Mouse (Mus musculus): Measurements from ENCODE around the gene Jpt1.
A peak's percentile ranks its signal among the peaks of the same experiment; 100 is the strongest.
"Not testable (repeated sequence)": the region's sequence is repeated elsewhere in the genome, so short reads cannot be mapped to it uniquely, and the experiment has no call there.

Gene Jpt1

DNA sequence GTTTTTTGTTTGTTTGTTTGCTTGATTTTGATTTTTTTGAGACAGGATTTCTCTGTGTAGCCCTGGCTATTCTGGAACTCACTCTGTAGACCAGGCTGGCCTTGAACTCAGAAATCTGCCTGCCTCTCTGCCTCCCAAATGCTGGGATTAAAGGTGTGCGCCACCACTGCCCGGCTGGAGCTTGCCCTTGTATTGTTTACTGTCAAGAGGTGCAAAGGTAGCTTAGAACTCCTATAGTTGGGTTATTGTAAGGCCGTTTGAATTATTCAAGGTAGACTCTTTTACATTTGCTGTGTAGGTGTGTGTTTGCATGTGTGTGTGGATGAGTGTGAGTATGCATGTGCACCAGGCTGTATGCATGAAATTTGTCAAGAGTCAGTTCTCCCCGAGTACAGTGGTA lies 37.6 kb downstream of the Jpt1 start:
- not testable (repeated sequence) for ATAC-seq (ENCODE audit: insufficient number of reproducible peaks, low FRiP score, low TSS enrichment)

DNA sequence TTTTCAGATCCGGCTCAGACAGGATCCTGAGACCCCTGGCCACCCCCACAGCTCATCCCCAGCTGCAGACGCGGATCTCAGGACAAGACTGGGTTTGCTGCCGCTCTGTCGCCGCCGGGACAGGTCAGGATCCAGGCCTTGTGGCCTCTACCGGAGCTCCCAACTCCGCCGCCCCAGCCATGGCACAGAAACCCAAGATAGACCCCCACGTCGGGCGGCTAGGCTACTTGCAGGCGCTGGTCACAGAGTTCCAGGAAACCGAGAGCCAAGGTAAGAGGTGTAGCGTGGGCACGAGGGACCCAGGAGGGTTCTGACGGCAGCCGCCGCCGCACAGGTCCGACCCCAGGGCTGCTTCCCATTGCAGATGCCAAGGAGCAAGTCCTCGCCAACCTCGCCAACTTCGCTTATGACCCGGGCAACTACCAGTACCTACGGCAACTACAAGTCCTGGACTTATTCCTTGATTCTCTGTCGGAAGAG lies 38.4 kb downstream of the Jpt1 start:
- 0 out of 2 replicates have a peak, but pooled peaks have one; percentile 23 for ATAC-seq (ENCODE audit: insufficient number of reproducible peaks, low FRiP score, low TSS enrichment)

DNA sequence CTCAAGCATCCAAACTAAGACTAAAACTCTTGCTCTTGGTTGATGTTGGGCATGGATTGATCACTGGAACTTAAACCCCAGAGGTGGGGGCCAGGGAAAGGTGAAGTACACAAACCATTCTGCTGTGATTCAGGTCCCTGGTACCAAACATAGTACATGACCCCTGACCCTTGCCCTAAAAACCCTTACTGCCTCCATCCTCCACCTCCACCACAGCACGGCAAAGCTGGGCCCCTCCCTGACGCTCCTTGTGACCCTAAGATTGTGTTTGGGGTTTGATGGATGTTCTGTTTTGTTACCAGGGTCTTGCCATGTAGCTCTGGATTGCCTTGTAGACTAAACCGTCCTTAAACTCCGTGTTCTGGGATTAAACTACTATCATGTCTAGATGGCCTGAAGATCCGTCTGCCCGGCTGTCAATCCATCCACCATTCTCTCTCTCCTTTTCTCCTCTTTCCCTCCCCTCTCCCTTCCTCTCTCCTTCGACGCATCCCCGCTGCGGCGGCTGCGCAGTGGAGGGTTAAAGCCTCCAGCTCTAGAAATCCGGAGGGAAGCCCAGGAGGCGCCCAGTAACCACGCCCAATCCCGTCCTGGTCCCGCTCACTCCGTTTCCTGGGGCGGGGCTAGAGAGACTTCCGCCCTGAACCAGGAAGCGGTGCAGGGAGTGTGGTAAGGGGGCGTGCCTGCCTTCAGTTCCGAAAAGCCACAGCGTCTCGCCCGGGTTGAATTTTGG lies 39.0 kb downstream of the Jpt1 start, which contains the start of gene Armc7:
Gene Armc7 (plus strand): TSS at position 643 of the 733 bp plus-strand sequence.
- ATAC-seq (ENCODE audit: insufficient number of reproducible peaks, low FRiP score, low TSS enrichment): peak; percentile 89

GRCm38 (mm10) chr11:115473626-115474275 lies 40.4 kb downstream of the Jpt1 start:
- ATAC-seq (ENCODE audit: insufficient number of reproducible peaks, low FRiP score, low TSS enrichment): peak; percentile 50; the same call in 1 of the 2 replicates

- no peak for ATAC-seq (ENCODE audit: insufficient number of reproducible peaks, low FRiP score, low TSS enrichment)
These were observed 42.0 kb downstream of the Jpt1 start for GRCm38 (mm10) chr11:115472183-115472582.

DNA sequence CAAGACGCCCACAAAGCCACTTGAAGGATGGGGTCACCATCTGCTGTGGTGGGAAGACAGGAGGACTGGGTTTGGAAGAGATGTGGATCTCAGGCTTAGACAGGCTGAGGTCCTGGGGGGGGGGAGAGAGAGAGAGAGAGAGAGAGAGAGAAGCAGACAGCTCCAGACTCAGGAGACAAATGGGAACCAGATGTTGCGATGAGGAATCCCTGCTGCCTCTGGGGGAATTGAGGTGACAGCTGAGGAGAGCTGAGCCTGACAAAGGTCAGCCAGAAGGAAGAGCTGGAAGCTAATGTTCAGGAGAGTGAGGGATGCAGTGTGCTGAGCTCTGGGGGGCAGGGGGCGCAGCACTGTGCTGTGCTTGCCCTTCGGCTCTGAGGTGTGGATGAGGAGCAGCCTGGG lies 47.0 kb downstream of the Jpt1 start:
- no peak for ATAC-seq (ENCODE audit: insufficient number of reproducible peaks, low FRiP score, low TSS enrichment)

- no peak for ATAC-seq (ENCODE audit: insufficient number of reproducible peaks, low FRiP score, low TSS enrichment)
These were observed 49.3 kb downstream of the Jpt1 start for GRCm38 (mm10) chr11:115464851-115465250.

DNA sequence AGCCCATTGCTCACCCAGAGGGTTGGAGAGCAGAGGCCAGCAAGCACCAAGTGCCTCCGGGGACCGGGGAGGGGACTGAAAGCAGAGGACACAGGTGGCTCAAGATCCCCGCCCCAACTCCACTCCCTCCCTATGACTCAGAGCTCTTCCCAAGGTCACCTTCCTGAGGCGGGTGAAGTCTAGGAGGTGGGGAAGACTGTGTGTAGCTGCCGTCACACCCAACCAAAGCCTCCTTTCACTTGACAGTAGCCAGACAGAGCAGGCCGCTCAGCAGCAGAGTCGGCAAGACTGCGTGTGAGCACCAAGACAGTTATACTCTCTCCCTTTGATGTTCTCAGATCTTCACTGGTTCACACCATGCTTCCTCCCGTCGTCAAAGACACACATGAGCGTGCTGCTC lies 50.8 kb downstream of the Jpt1 start:
- ATAC-seq (ENCODE audit: insufficient number of reproducible peaks, low FRiP score, low TSS enrichment): no peak

- ATAC-seq (ENCODE audit: insufficient number of reproducible peaks, low FRiP score, low TSS enrichment): no peak
These were observed 51.8 kb downstream of the Jpt1 start, which contains the start of gene Slc16a5 for GRCm38 (mm10) chr11:115462243-115462891. Gene Slc16a5 (plus strand): TSS chr11:115462474.

DNA sequence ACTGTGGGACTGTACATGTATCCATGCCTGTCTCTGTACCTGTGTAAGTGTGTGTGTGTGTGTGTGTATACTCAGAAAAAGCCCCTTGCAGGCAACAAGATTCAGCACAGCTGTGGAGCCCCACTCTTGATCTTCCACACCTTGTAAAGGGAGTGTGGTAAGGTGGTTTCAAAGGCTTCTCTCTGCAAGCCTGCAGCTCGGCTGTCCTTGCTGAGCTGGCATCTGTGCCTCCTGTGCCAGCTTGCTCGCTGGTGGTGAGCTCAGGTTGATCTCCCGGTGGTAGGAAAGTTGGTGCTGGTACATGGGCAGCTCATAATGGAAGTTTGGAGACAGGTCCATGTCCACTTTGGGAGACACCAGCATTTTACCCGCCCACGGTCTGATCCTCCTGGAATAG lies 52.3 kb downstream of the Jpt1 start:
- ATAC-seq (ENCODE audit: insufficient number of reproducible peaks, low FRiP score, low TSS enrichment): no peak

GRCm38 (mm10) chr11:115460976-115461375 lies 53.2 kb downstream of the Jpt1 start:
- no peak for ATAC-seq (ENCODE audit: insufficient number of reproducible peaks, low FRiP score, low TSS enrichment)

DNA sequence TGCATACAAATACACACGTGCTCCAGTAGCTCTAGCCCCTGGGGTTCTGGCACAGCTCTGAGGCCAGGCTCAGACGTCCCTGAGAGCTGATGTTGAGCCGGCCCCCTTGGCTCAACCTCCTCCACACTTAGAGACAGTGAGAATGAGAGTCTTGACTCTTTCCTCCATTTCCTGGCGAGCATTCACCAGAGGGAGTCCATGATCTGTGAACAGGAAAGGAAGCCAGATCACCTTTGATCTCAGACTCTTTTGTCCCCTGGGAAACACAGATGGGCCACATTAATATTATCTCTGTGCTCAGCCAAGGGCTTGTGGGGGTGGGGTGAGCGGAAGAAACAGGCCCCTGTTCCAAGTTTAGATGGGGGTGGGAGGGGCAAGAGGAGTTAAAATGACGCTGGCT lies 56.8 kb downstream of the Jpt1 start:
- ATAC-seq (ENCODE audit: insufficient number of reproducible peaks, low FRiP score, low TSS enrichment): no peak

- ATAC-seq (ENCODE audit: insufficient number of reproducible peaks, low FRiP score, low TSS enrichment): no peak
These were observed 58.0 kb downstream of the Jpt1 start for GRCm38 (mm10) chr11:115456182-115456581.

DNA sequence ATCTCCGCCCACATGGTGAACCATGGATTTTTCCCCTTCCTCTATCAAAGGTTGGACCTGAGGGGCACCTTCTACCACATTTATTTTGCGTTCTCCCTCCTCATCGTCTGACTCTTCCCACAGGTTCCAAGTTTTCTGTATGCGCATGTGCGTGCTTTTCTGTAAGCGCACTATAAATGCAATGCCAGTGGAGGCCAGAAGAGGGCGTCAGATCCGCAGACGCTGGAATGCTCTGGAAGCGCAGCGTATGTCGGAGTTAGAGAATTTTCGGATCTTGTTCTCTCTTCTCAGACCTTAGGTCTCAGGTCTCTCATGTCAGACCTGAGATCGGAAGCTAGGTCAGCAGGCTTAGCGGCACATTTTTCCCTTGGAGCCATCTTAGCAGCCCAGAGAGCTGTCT lies 58.6 kb downstream of the Jpt1 start:
- no peak for ATAC-seq (ENCODE audit: insufficient number of reproducible peaks, low FRiP score, low TSS enrichment)

GRCm38 (mm10) chr11:115454822-115455221 lies 59.4 kb downstream of the Jpt1 start:
- ATAC-seq (ENCODE audit: insufficient number of reproducible peaks, low FRiP score, low TSS enrichment): not testable (repeated sequence)

DNA sequence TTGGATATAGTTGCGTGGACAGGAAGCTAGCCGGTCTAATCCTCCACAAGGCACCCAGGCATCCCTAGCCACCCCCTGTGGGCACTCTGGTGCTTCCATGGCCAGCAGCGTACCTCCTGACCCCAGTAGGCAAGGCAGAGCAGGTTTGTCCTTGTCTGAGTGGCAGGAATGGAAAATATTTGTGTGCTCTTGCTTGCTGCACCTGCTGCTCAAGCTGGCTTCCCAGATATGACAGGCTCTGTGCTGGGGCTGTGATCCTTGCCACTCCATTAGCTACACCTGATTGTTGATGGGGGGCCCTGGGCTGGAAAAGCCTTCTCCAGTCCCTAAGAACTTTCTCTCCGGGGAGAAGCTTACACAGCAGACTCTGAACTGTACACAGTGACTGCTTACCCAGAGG lies 60.9 kb downstream of the Jpt1 start:
- ATAC-seq (ENCODE audit: insufficient number of reproducible peaks, low FRiP score, low TSS enrichment): no peak

DNA sequence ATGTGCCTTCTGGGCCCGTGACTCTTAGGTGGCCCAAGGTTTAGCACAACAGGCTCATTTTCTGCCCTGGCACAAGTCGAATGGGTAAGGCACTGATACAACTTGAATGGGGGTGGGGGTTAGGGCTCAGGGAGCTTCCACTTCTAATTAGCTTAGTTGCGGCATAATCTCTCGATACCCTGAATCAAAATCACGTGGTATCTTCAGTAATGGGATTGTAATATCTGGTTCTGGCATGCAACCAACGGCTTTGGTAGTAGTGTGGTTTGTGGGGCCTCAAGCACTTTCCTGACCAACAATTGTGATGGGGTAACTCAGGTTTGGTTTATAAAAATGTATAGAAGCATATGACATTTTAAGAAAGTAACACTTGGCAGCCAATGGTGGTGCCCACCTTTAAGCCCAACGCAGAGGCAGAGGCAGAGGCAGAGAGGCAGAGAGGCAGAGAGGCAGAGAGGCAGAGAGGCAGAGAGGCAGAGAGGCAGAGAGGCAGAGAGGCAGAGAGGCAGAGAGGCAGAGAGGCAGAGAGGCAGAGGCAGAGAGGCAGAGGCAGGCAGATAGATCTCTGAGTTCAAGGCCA lies 61.8 kb downstream of the Jpt1 start:
- ATAC-seq (ENCODE audit: insufficient number of reproducible peaks, low FRiP score, low TSS enrichment): no peak

GRCm38 (mm10) chr11:115451781-115452241 lies 62.4 kb downstream of the Jpt1 start:
- no peak for ATAC-seq (ENCODE audit: insufficient number of reproducible peaks, low FRiP score, low TSS enrichment)

DNA sequence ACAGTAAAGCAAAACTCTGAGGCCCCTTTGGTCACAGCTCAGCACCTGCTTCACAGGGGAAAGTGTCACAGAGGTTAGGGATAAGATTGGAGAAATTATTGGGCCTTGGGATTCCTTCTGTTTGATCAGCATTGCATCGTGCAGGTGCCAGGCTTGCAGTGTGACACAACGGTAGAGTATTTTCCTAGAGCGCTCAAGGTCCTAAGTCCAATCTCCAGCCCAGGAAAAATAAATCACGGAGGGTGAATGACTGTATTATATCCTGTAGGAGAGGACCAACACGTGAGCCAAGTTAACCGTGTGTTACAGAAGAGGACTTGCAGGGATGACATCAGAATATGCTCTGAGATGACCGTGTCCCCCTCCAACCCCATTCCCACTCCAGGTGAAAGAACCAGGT lies 64.0 kb downstream of the Jpt1 start:
- ATAC-seq (ENCODE audit: insufficient number of reproducible peaks, low FRiP score, low TSS enrichment): no peak

GRCm38 (mm10) chr11:115448998-115449397 lies 65.2 kb downstream of the Jpt1 start:
- no peak for ATAC-seq (ENCODE audit: insufficient number of reproducible peaks, low FRiP score, low TSS enrichment)

- no peak for ATAC-seq (ENCODE audit: insufficient number of reproducible peaks, low FRiP score, low TSS enrichment)
These were observed 66.1 kb downstream of the Jpt1 start for GRCm38 (mm10) chr11:115448075-115448474.

Data from cerebellum, adult (tissue).